Mouse (Mus musculus) layer of hippocampus, postnatal 10 days (tissue): ENCODE measurements around the gene Foxc1. TPM values are rescaled to one million over a fixed set of nuclear protein-coding genes. Genes with fewer than 3 reads are reported as not detected.

Experiments
- DNase-seq, 2 experiments: peaks; one replicate each; pipeline ENCODE4 v3.0.0; 2021; ENCODE audit warnings: low spot score in 2 of 2
- total RNA-seq, 2 experiments: library from RNA; stranded (reverse); gene quantifications; 2 replicates each; pipeline ENCODE4 v1.2.3; 2021

Gene Foxc1
- total RNA-seq, 2 experiments from 2014 or later, result 5.6 to 6.2 TPM

GRCm38 (mm10) chr13:31805831-31806427 lies 504 bp upstream of the Foxc1 start:
- no peak for DNase-seq

DNA sequence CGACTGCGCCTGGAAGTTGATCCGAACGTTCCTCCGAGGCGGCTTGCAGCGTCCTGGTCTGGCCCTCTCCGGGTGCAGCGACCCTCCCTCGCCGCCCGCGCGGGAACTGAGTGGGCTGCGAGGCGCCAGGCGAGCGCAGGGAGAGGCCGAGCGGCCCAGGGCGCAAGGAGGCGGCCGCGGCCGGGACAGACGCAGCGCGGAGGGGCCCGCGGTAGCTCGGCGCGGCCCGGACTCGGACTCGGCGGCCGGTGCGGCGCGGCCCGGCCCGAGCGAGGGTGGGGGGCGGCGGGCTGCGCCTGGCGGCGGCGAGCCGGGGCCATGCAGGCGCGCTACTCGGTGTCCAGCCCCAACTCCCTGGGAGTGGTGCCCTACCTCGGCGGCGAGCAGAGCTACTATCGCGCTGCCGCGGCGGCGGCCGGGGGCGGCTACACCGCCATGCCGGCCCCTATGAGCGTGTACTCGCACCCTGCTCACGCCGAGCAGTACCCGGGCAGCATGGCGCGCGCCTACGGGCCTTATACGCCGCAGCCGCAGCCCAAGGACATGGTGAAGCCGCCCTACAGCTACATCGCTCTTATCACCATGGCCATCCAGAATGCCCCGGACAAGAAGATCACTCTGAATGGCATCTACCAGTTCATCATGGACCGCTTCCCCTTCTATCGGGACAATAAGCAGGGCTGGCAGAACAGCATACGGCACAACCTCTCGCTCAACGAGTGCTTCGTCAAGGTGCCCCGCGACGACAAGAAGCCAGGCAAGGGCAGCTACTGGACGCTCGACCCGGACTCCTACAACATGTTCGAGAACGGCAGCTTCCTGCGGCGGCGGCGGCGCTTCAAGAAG lies 680 bp downstream of the Foxc1 start:
- DNase-seq, result no peak

- no peak for DNase-seq
Measured at GRCm38 (mm10) chr13:31807736-31808115, 1.3 kb downstream of the Foxc1 start.

- DNase-seq, result no peak
Measured at GRCm38 (mm10) chr13:31808116-31808803, 1.8 kb downstream of the Foxc1 start.

DNA sequence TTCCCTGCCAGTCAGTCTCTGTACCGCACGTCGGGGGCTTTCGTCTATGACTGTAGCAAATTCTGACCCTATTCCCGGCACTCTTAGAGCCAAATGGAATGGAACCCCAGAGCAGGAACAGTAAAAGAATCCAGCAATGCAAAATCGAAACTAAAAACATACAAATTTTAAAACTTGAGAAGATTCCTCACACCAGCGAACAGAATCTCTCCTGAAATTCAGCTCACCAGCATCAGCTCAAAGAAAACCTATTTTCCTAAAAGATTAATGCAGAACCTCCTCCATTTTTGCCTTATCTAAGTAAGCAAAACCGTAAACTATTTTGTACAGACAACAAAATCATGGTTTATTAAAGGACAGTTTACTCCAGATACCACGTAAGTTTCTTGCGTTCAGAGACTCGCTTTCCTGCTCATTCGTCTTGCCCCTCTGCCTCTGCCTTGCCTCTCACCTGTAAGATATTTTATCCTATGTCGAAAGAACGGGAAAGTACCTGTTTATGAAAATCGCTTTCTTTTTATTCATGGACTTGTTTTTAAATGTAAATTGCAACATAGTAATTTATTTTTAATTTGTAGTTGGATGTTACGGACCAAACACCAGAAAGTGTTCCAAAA lies 2.5 kb downstream of the Foxc1 start:
- DNase-seq, result no peak

- DNase-seq, result no peak
Measured at GRCm38 (mm10) chr13:31809701-31810100, 3.3 kb downstream of the Foxc1 start.

- no peak for DNase-seq
Measured at GRCm38 (mm10) chr13:31810375-31810692, 3.9 kb downstream of the Foxc1 start.

GRCm38 (mm10) chr13:31810693-31811541 lies 4.5 kb downstream of the Foxc1 start:
- no peak for DNase-seq

DNA sequence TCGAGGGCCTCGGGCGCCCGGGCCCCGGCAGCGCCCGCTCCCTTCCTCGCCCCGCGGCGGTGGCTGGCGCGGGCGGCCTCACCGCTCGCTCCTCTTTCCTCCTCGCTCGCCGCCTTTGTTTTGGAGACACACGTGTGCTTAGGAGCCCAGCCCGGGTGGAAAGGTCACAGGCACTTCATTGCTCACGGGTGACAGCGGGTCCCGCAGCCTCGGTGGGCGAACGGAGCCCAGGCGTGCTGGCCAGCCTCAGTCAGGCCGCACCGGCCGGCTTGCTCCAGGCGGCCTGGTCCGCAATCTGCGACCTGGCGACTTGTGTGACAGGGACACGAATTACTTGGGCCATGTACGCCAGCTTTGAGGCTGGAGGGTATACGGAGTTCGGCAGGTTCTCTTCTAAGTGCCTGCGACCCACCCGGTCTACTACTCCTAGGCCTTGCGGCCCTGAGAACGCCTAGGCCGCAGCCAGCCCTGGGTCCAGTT lies 5.1 kb downstream of the Foxc1 start:
- no peak for DNase-seq

DNA sequence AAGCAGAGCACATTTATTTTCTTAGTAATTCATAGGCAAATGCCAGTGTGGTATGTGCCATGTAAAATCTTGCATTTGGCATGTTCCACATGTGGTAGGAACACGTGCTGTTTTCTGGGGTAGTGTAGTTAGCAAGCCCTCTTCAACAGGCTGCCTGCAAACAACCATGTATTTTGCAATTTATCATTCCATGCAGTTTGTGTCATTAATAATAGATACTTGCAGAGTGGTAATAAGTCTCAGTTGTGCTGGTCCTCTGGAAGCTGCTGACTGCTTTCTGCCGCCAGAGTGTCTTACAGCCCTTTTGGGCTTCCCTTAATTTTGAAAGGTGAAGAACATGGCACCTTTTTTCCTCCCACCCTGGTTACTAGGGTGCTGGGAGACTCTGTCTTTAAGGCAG lies 6.3 kb downstream of the Foxc1 start:
- no peak for DNase-seq

DNA sequence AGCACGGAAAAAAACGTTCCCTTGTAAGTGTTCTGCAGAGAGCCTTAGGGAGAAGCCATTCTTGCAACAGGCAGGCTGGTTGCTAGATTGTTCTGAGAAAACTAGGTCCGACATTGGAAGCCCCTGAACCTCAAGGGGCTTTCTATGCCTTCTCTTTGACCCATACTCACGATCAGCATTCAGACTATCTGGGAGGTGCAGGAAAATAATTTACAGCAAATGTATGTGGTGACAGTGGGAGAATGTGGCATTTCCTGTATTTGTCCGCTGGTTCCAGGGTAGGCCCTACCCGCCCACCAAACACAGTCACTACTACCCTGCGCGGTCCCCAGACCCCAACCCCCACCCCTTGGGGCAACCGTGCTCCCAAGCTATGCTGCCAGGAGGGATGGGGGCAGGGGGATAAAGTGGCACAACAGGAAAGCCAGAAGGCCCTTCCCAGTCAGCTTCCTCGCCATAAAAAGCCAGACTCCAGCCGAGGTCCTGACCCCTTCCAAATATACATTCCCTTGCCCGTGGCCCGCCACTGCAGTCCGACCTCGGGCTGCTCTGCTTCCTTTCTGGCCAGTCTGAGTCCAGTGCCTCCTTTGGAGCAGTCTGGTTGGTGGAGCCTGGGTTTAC lies 9.1 kb downstream of the Foxc1 start:
- DNase-seq, result no peak

- DNase-seq, result no peak
Measured at GRCm38 (mm10) chr13:31818337-31818736, 11.9 kb downstream of the Foxc1 start.

GRCm38 (mm10) chr13:31819664-31820405 lies 13.4 kb downstream of the Foxc1 start:
- no peak for DNase-seq

DNA sequence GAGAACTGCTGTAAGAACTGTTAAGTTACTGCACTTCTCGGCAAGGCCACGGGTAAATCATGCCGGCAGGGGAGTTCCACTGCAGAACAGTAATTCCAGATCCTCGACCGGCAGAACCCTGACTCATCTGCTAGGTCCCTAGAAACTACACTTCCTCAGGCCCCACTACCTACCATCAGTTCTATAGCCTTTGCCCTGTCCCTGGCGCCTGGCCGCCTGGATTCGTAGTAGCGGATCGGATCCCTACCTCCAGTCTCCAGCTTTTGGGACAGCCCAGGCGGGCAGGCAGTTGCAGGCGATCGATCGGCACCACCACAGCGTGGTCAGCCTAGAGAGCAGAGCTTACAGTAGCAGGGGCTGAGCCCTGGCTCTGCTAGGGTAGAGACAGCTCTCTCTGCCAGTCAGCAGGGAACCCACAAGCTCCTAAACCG lies 14.2 kb downstream of the Foxc1 start:
- DNase-seq, result no peak

GRCm38 (mm10) chr13:31821050-31821449 lies 14.6 kb downstream of the Foxc1 start:
- DNase-seq, result no peak

- no peak for DNase-seq
Measured at GRCm38 (mm10) chr13:31823316-31823715, 16.9 kb downstream of the Foxc1 start.

DNA sequence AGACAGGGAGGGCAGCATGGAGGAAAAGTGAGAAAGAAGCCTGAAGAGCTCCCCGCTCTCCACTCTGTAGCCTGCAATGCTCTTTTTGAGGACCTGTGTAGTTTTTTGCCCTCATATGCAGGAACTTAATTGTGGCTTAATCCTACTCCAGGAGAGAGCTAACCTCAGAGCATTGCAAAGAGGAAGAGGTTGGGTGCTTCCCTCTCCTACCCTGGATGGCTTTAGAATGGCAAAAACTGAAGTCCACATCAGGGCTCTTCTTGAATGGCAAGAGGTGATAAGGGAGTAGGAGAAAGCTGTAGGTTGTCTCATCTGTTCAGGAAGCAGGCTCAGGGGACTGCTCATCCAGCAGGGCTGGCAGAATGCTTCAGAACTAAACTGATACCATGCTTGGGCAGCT lies 18.7 kb downstream of the Foxc1 start:
- no peak for DNase-seq

DNA sequence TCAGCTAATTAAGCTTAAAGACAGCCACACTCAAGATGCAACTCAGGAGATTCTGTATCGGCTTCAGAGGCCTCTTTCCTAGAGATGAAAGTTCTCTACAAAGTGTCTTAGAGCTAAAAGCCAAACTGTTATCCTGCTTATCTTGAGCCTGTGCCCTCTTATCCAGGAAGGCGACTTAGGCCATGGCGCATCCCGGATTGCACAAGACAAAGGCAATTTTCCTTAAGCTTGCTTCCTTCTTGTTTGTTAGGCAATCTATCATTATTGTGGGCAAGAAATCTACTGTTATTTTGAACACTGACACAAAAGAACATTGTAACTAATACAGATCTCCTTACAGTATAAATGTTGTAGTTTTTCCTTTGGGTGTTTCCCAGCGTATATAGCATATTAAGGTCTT lies 20.7 kb downstream of the Foxc1 start:
- DNase-seq, result no peak

- no peak for DNase-seq
Measured at GRCm38 (mm10) chr13:31827820-31828332, 21.4 kb downstream of the Foxc1 start.
